Mouse (Mus musculus): ENCODE results near the gene Ang5. TPM values are rescaled to one million over a fixed set of nuclear protein-coding genes. Genes with fewer than 3 reads are reported as not detected.
"Not testable (repeated sequence)": the region's sequence is repeated elsewhere in the genome, so short reads cannot be mapped to it uniquely, and the experiment has no call there.

The Ang5 gene
- polyA plus RNA-seq, 1 experiment from 2014 or later: not detected

DNA sequence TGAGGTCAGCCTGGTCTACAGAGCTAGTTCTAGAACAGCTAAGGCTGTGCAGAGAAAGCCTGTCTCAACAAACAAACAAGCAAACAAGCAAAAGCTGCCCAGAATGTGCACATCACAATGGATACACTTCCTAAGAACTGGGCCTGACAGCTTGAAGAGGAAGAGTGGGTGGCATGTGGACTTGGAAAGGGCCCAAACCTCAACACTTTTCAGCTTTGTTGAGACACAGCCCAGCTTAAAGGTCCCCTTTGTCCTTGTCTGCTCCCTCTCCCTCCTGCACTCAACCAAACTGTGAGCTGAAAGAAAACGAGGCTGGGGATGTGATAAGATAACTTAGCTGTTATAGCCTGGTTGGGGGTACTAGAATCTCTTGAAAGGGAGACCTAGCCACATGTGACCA is 51.2 kb downstream of the Ang5 start:
- not testable (repeated sequence) for H3K9ac ChIP-seq (replicated peaks; ENCODE audit: low read length); DNase-seq (ENCODE audit: low spot score); H3K4me3 ChIP-seq (ENCODE audit: low read depth, low read length); H3K27me3 ChIP-seq (ENCODE audit: control insufficient read depth, insufficient read depth, low read length); H3K27ac ChIP-seq (replicated peaks; ENCODE audit: low read depth, low read length); H3K36me3 ChIP-seq (replicated peaks; ENCODE audit: control insufficient read depth, insufficient read depth, low read depth, low read length); H3K4me1 ChIP-seq (ENCODE audit: control insufficient read depth, insufficient read depth, low read length); ATAC-seq (replicated peaks; ENCODE audit: insufficient number of reproducible peaks, low FRiP score, low TSS enrichment, low read depth); H3K4me2 ChIP-seq (ENCODE audit: low read depth, low read length); H3K9me3 ChIP-seq (replicated peaks; ENCODE audit: control insufficient read depth, low read length)
- WGBS: no CpG with 5 or more reads among the region's 1 CpGs

- not testable (repeated sequence) for DNase-seq (ENCODE audit: low spot score); H3K27ac ChIP-seq (replicated peaks; ENCODE audit: low read depth, low read length); H3K27me3 ChIP-seq (ENCODE audit: control insufficient read depth, insufficient read depth, low read length); H3K4me1 ChIP-seq (ENCODE audit: control insufficient read depth, insufficient read depth, low read length); H3K4me3 ChIP-seq (ENCODE audit: low read depth, low read length); H3K9me3 ChIP-seq (replicated peaks; ENCODE audit: control insufficient read depth, low read length); ATAC-seq (replicated peaks; ENCODE audit: insufficient number of reproducible peaks, low FRiP score, low TSS enrichment, low read depth); H3K36me3 ChIP-seq (replicated peaks; ENCODE audit: control insufficient read depth, insufficient read depth, low read depth, low read length); H3K9ac ChIP-seq (replicated peaks; ENCODE audit: low read length); H3K4me2 ChIP-seq (ENCODE audit: low read depth, low read length)
- 57% methylated on average over 2 of the region's 2 CpGs for WGBS
Observed at GRCm38 (mm10) chr14:44009686-44010085, 52.8 kb downstream of the Ang5 start.

Other genes starting within 250 kb of the Ang5 start
- not detected in 2 replicates for gene Gm16506, start 229.6 kb upstream of the Ang5 start, polyA plus RNA-seq (2014; fragmentation: Nextera tagmentation; extraction: Ambion mirVana)
- not detected in 2 replicates for gene Gm6526, start 209.2 kb upstream of the Ang5 start, polyA plus RNA-seq (2014; fragmentation: Nextera tagmentation; extraction: Ambion mirVana)
- gene Gm8180, start 172.3 kb upstream of the Ang5 start, polyA plus RNA-seq (2014; fragmentation: Nextera tagmentation; extraction: Ambion mirVana): not detected in 2 replicates
- not detected in 2 replicates for gene Ear1, start 81.6 kb upstream of the Ang5 start, polyA plus RNA-seq (2014; fragmentation: Nextera tagmentation; extraction: Ambion mirVana)
- not detected in 2 replicates for gene Ear10, start 33.5 kb upstream of the Ang5 start, polyA plus RNA-seq (2014; fragmentation: Nextera tagmentation; extraction: Ambion mirVana)
- 14.2 and 16.7 TPM in 2 replicates for gene Gm8113, start 31.7 kb upstream of the Ang5 start, polyA plus RNA-seq (2014; fragmentation: Nextera tagmentation; extraction: Ambion mirVana)
- not detected in 2 replicates for gene Ang6, start 45.2 kb downstream of the Ang5 start, polyA plus RNA-seq (2014; fragmentation: Nextera tagmentation; extraction: Ambion mirVana)
- gene Ear2, start 145.6 kb downstream of the Ang5 start, polyA plus RNA-seq (2014; fragmentation: Nextera tagmentation; extraction: Ambion mirVana): not detected in 2 replicates
- gene Gm3327, start 166.8 kb downstream of the Ang5 start, polyA plus RNA-seq (2014; fragmentation: Nextera tagmentation; extraction: Ambion mirVana): not detected in 2 replicates
- gene Gm8212, start 240.6 kb downstream of the Ang5 start, polyA plus RNA-seq (2014; fragmentation: Nextera tagmentation; extraction: Ambion mirVana): not detected in 2 replicates

All from embryonic facial prominence, embryonic 11.5 days (tissue).